Mouse (Mus musculus): ENCODE measurements around the gene Pi4ka. TPM values are rescaled to one million over a fixed set of nuclear protein-coding genes. Genes with fewer than 3 reads are reported as not detected.

Gene Pi4ka
- total and polyA plus RNA-seq, 3 experiments: 40.5 to 149 (median 88.4) TPM

GRCm38 (mm10) chr16:17232794-17233701 is 173.1 kb downstream of the Pi4ka start, which contains the start of gene Hic2:
Gene Hic2 (plus strand): TSS chr16:17233572.
- Histone ChIP-seq H3K27ac (ENCODE audit: insufficient read depth, low read depth) (peak within 1 kb of the TSS; percentile 33; the same call in 1 of the 2 replicates), H3K4me3 (replicated peaks in 1 of 3; ENCODE audit: low read depth in 2 of 3, low read length in 2 of 3, poor library complexity in 1 of 3) (peak within 1 kb of the TSS; percentile 78 to 83 (median 79)), H3K9me3 (replicated peaks; ENCODE audit: low read length) (peaks cover 10% of the 10 kb centered on the region), H3K9ac (ENCODE audit: insufficient read depth, low read depth) (peak within 1 kb of the TSS; percentile 80), H3K27me3 (replicated peaks) (peaks cover 8% of the 10 kb centered on the region), H3K4me2 (ENCODE audit: insufficient read depth, low read depth, poor library complexity, severe bottlenecking) (peak within 1 kb of the TSS; percentile 68), H3K36me3 (replicated peaks in 1 of 2; ENCODE audit: control insufficient read depth in 1 of 2, insufficient read depth in 1 of 2, low read length in 1 of 2) (peaks cover 0 to 5% of the 10 kb centered on the region in 2 experiments), H3K79me2 (replicated peaks; ENCODE audit: control insufficient read depth, extremely low read depth, insufficient read depth, poor library complexity, severe bottlenecking) (peaks cover 32% of the 10 kb centered on the region), H3K4me1 (ENCODE audit: control insufficient read depth in 1 of 2, insufficient read depth in 2 of 2) (peaks cover 11 to 27% of the 10 kb centered on the region in 2 experiments)
- peak; percentile 97 for DNase-seq (ENCODE audit: extremely low read depth)
- dilution Hi-C loops (cut with MboI; ENCODE audit: extremely low pct_ligation_motif_present, extremely low pct_unique_long_range_greater_than_20kb, low sequenced_read_pairs) (no loop called here), in situ Hi-C loops (cut with MboI; ENCODE audit: low pct_ligation_motif_present, low pct_unique_long_range_greater_than_20kb, low sequenced_read_pairs) (no loop called here)
- TF ChIP-seq MEF2A (IDR thresholded peaks at IDR 0.05; ENCODE audit: borderline replicate concordance, low read depth, low read length) (peak; percentile 74), HCFC1 (IDR thresholded peaks at IDR 0.05; ENCODE audit: low read depth, low read length) (peak; percentile 63), ZKSCAN1 (IDR thresholded peaks at IDR 0.05; ENCODE audit: borderline replicate concordance, low read depth, low read length) (no peak), CHD2 (IDR thresholded peaks at IDR 0.05; ENCODE audit: low read length) (peak; percentile 70), ZMIZ1 (IDR thresholded peaks at IDR 0.05; ENCODE audit: low read depth, low read length) (peak; percentile 94), RAD21 (IDR thresholded peaks at IDR 0.05; ENCODE audit: low read depth, low read length) (no peak), ELF1 (IDR thresholded peaks at IDR 0.05; ENCODE audit: low read depth, low read length) (peak; percentile 61), POLR2A (IDR thresholded peaks at IDR 0.05; ENCODE audit: low read depth, low read length) (peak; percentile 96), ETS1 (conservative IDR thresholded peaks at IDR 0.05; ENCODE audit: low read depth, low read length) (0 out of 2 replicates have a peak, but pooled peaks have one; percentile 6), UBTF (IDR thresholded peaks at IDR 0.05; ENCODE audit: low read depth, low read length) (peak; percentile 66; the same call in 1 of the 2 replicates), NELFE (IDR thresholded peaks at IDR 0.05; ENCODE audit: low read depth, low read length) (peak; percentile 94), MAX (IDR thresholded peaks at IDR 0.05; ENCODE audit: low read length) (no peak; the same call in 1 of the 2 replicates), JUN (IDR thresholded peaks at IDR 0.05; ENCODE audit: insufficient read depth, low read depth, low read length) (0 out of 2 replicates have a peak, but pooled peaks have one; percentile 11), BHLHE40 (IDR thresholded peaks at IDR 0.05; ENCODE audit: low read depth, low read length) (peak; percentile 20), TBP (conservative IDR thresholded peaks at IDR 0.05; ENCODE audit: low read depth, low read length) (peak; percentile 63; the same call in 1 of the 2 replicates), MYC (IDR thresholded peaks at IDR 0.05; ENCODE audit: low read depth, low read length) (no peak), E2F4 (IDR thresholded peaks at IDR 0.05; ENCODE audit: insufficient replicate concordance, low read depth, low read length) (no peak), SMC3 (IDR thresholded peaks at IDR 0.05; ENCODE audit: low read depth, low read length) (no peak), POLR2AphosphoS2 (IDR thresholded peaks at IDR 0.05; ENCODE audit: low read depth, low read length) (peak; percentile 82; the same call in 1 of the 2 replicates), IRF4 (IDR thresholded peaks at IDR 0.05; ENCODE audit: low read depth, low read length) (0 out of 2 replicates have a peak, but pooled peaks have one; percentile 47), NRF1 (IDR thresholded peaks at IDR 0.05; ENCODE audit: low read depth, low read length) (peak; percentile 55), USF1 (IDR thresholded peaks at IDR 0.05; ENCODE audit: low read depth, low read length) (no peak), MAZ (IDR thresholded peaks at IDR 0.05; ENCODE audit: low read depth, low read length) (peak; percentile 79), TCF12 (IDR thresholded peaks at IDR 0.05; ENCODE audit: low read depth, low read length) (peak; percentile 97)

Data from CH12.LX (cell line).